Mouse (Mus musculus) midbrain, postnatal 0 days (tissue): ENCODE measurements around the gene Shc2. TPM values are rescaled to one million over a fixed set of nuclear protein-coding genes. Genes with fewer than 3 reads are reported as not detected.
A peak's percentile ranks its signal among the peaks of the same experiment; 100 is the strongest.

Source experiments
- ATAC-seq: fragments of 200-750 bp; cut with Nextera tagmentation; 2 replicates; pipeline ENCODE4 v1.8.0; 2017; ENCODE audit warnings: moderate number of reproducible peaks, mild to moderate bottlenecking, moderate TSS enrichment, moderate library complexity; ENCODE audit not compliant: low FRiP score
- DNase-seq: peaks from one replicate; pipeline ENCODE4 v3.0.0-alpha.2; 2015; ENCODE audit warnings: low spot score
- H3K27ac ChIP-seq: fragments of 300-500 bp; sonication (generic); 2 replicates; pipeline ENCODE4 v1.5.1; 2014; ENCODE audit warnings: low read depth, mild to moderate bottlenecking, low read length, mixed read lengths
- H3K27me3 ChIP-seq: fragments of 300-500 bp; sonication (generic); 2 replicates; pipeline ENCODE4 v1.6.1; 2014; ENCODE audit warnings: low read length, control low read depth, mixed read lengths; ENCODE audit not compliant: insufficient read depth
- H3K36me3 ChIP-seq: fragments of 300-500 bp; sonication (generic); 2 replicates; pipeline ENCODE4 v1.6.1; 2014; ENCODE audit warnings: low read length, control low read depth, mixed read lengths; ENCODE audit not compliant: insufficient read depth
- H3K4me1 ChIP-seq: fragments of 300-500 bp; sonication (generic); 2 replicates; pipeline ENCODE4 v1.6.1; 2014; ENCODE audit warnings: mild to moderate bottlenecking, control low read depth, antibody characterized with exemption, low read length, mixed read lengths; ENCODE audit not compliant: insufficient read depth
- H3K4me2 ChIP-seq: fragments of 300-500 bp; sonication (generic); 2 replicates; pipeline ENCODE4 v1.6.1; 2014; ENCODE audit warnings: low read depth, mild to moderate bottlenecking, low read length, mixed read lengths; ENCODE audit not compliant: poor library complexity, severe bottlenecking
- H3K4me3 ChIP-seq: fragments of 300-500 bp; sonication (generic); 2 replicates; pipeline ENCODE4 v1.5.1; 2014; ENCODE audit warnings: low read depth, mild to moderate bottlenecking, low read length, moderate library complexity
- H3K9ac ChIP-seq: fragments of 300-500 bp; sonication (generic); replicated peaks from 2 replicates; pipeline ENCODE4 v1.6.1; 2014; ENCODE audit warnings: mild to moderate bottlenecking, low read length, moderate library complexity, mixed read lengths; ENCODE audit not compliant: poor library complexity, severe bottlenecking
- H3K9me3 ChIP-seq: fragments of 300-500 bp; sonication (generic); 2 replicates; pipeline ENCODE4 v1.6.1; 2016; ENCODE audit warnings: low read length, control low read depth
- CTCF ChIP-seq: IDR thresholded peaks from 2 replicates; pipeline ENCODE4 v1.5.1; 2016; ENCODE audit warnings: antibody characterized with exemption, mild to moderate bottlenecking
- WGBS: fragments of 180-500 bp; shearing (Covaris S2); extraction: QIAGEN DNeasy Blood & Tissue Kit; methylation state at CpG from one replicate; pipeline ENCODE4 v1.1.7; 2014; 5-methylcytosine and 5-hydroxymethylcytosine counted together
- polyA plus RNA-seq: library from polyadenylated mRNA; unstranded; fragments of >200 nt; fragmentation: Nextera tagmentation; extraction: Ambion mirVana; gene quantifications from 2 replicates; pipeline ENCODE4 v1.2.1, GENCODE M21; 2015
- total RNA-seq: library from RNA; depleted of rRNA; stranded (reverse); fragments of >200 nt; gene quantifications from 2 replicates; pipeline ENCODE4 v1.2.3, GENCODE M21; 2014

The Shc2 gene
- total and polyA plus RNA-seq, 2 experiments from 2014 or later = 26.2 to 74.5 TPM

- Histone ChIP-seq H3K4me2 (peak overlapping the region; percentile 93), H3K36me3 (peaks cover 41% of the 10 kb centered on the region), H3K27ac (0 out of 2 replicates have a peak overlapping the region, but pooled peaks have one; percentile 86), H3K4me1 (peaks cover 14% of the 10 kb centered on the region), H3K9me3 (no peaks in the 10 kb centered on the region), H3K9ac (peak overlapping the region; percentile 81), H3K27me3 (no peaks in the 10 kb centered on the region), H3K4me3 (peak overlapping the region; percentile 79)
- ATAC-seq (no peak), DNase-seq (no peak)
- 87% methylated on average over 6 of the region's 6 CpGs for WGBS
- TF ChIP-seq CTCF = no peak
These were observed 46.3 kb upstream of the Shc2 start for GRCm38 (mm10) chr10:79683726-79684640.

GRCm38 (mm10) chr10:79682916-79683582 lies 45.3 kb upstream of the Shc2 start:
- Histone ChIP-seq H3K4me1 (peaks cover 14% of the 10 kb centered on the region), H3K9ac (peak overlapping the region; percentile 81), H3K9me3 (no peaks in the 10 kb centered on the region), H3K27me3 (no peaks in the 10 kb centered on the region), H3K27ac (peak overlapping the region; percentile 86), H3K4me2 (peak overlapping the region; percentile 93), H3K4me3 (peak overlapping the region; percentile 79), H3K36me3 (peaks cover 32% of the 10 kb centered on the region)
- peak; percentile 68 for DNase-seq
- no peak for ATAC-seq
- WGBS = 7% methylated on average over 10 of the region's 10 CpGs
- TF ChIP-seq CTCF = peak; percentile 68

GRCm38 (mm10) chr10:79682551-79682915 lies 44.8 kb upstream of the Shc2 start:
- Histone ChIP-seq H3K4me2 (peak overlapping the region; percentile 93), H3K36me3 (peaks cover 29% of the 10 kb centered on the region), H3K27ac (peak overlapping the region; percentile 86), H3K4me1 (peaks cover 14% of the 10 kb centered on the region), H3K4me3 (peak overlapping the region; percentile 79), H3K9me3 (no peaks in the 10 kb centered on the region), H3K9ac (peak overlapping the region; percentile 81), H3K27me3 (no peaks in the 10 kb centered on the region)
- no peak for DNase-seq
- no peak for TF ChIP-seq CTCF
- ATAC-seq = peak; percentile 5; the same call in 1 of the 2 replicates
- WGBS = 2% methylated on average over 10 of the region's 10 CpGs

GRCm38 (mm10) chr10:79681591-79682245 lies 44.0 kb upstream of the Shc2 start, which contains the start of gene Cdc34:
Cdc34 (plus strand) TSS chr10:79682195.
- peak within 1 kb of the TSS; percentile 93 for H3K4me2 ChIP-seq
- H3K4me3 ChIP-seq = peak within 1 kb of the TSS; percentile 79
- H3K27ac ChIP-seq = peak within 1 kb of the TSS; percentile 86
- DNase-seq (peak; percentile 99), ATAC-seq (peak; percentile 93)
- H3K4me1 ChIP-seq = peaks cover 14% of the 10 kb centered on the region
- peak within 1 kb of the TSS; percentile 81 for H3K9ac ChIP-seq
- under 1% methylated on average over 54 of the region's 84 CpGs for WGBS
- peak; percentile 55 for TF ChIP-seq CTCF
- H3K27me3 ChIP-seq = no peaks in the 10 kb centered on the region
- no peaks in the 10 kb centered on the region for H3K9me3 ChIP-seq
- peaks cover 21% of the 10 kb centered on the region for H3K36me3 ChIP-seq

- DNase-seq (no peak), ATAC-seq (peak; percentile 8; the same call in 1 of the 2 replicates)
- no peaks in the 10 kb centered on the region for H3K9me3 ChIP-seq
- H3K27me3 ChIP-seq = no peaks in the 10 kb centered on the region
- H3K36me3 ChIP-seq = peaks cover 13% of the 10 kb centered on the region
- peak overlapping the region; percentile 58 for H3K4me2 ChIP-seq
- H3K4me3 ChIP-seq = peak overlapping the region; percentile 79
- WGBS = 41% methylated on average over 11 of the region's 11 CpGs
- TF ChIP-seq CTCF = no peak
- H3K9ac ChIP-seq = peak overlapping the region; percentile 51; the same call in 1 of the 2 replicates
- peaks cover 14% of the 10 kb centered on the region for H3K4me1 ChIP-seq
- H3K27ac ChIP-seq = peak overlapping the region; percentile 86
These were observed 43.1 kb upstream of the Shc2 start for GRCm38 (mm10) chr10:79680606-79681495.
